Mouse (Mus musculus) CD4-positive, CD25-positive, alpha-beta regulatory T cell, adult 4 months (primary cell): ENCODE measurements around the gene Alkbh3. TPM values are rescaled to one million over a fixed set of nuclear protein-coding genes. Genes with fewer than 3 reads are reported as not detected.

ENCODE experiments used
- ATAC-seq: one replicate; pipeline ENCODE4 v1.8.0; 2017
- polyA plus RNA-seq, 2 experiments: library from polyadenylated mRNA; unstranded; fragments of 100-300 nt; shearing (Covaris generic); gene quantifications; one replicate each; pipeline ENCODE4 v1.2.1; 2017

Alkbh3 gene
- polyA plus RNA-seq, result 10 to 100 TPM; 55.1 to 70.7 TPM

DNA sequence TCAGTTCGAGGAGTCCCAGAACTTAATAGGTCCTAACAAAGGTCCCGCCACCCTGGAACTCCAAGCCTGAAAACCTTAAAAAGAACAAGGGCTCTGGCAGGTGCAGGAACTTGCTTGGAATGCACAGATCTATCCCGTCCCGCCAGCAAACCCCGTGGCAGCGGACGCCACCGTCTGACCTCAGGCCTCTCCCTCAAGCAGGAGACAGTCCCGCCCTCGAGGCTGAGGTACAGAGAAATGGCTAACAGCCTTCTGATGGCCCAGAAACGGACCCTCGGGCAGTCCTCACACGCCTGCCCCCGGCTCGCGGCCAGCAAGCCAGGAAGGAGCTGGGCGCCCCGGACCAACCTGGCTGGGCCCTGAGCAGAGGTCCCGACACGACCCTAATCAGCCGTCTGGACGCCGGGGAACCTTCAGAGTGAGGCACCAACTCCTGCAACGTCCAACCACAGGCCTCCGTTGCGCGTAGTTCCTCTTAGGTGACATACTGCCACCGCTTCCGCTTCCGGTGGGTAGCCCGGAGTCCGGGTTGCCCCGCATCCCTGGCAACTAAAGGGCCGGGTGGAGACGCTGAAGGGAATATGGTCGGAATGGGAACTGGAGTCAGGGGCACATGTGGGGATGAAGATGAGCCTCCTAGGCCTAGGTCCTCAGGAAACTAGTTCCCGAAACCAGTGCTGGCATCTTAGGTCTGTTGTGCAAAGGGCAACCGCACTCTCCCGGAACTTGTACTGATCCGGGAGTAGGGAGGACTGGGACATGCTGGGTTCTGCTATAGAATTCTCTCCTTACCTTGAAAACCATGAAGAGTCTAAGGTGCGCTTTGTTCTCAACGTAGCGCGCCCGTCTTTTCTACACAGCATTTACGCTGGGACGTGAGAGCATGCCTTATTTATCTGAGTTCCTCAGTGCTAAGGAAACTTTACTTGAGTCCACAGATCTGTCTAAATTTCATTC lies at the start of gene Alkbh3:
Alkbh3 (minus strand) TSS at position 473 of the 957 bp plus-strand sequence.
- ATAC-seq, result peak; percentile 99

DNA sequence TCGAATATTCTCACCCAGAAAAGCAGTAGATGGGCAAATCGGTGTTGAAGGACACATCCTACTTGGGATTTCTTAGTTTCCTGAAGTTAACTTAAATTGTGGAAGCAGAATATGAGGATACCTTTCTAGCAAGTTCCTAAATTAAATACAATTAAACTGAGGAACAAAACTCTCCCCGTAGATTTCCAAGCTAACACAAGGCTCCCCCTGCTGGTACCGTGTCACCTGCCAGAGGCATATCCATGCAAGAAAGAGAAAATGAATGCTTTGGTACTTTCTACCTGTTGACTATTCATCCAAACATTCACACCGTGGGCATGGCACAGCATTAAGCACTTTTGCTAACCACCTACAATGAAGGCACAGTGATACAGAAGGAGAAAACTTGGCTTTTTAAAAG lies 48.9 kb upstream of the Alkbh3 start:
- ATAC-seq, result no peak

DNA sequence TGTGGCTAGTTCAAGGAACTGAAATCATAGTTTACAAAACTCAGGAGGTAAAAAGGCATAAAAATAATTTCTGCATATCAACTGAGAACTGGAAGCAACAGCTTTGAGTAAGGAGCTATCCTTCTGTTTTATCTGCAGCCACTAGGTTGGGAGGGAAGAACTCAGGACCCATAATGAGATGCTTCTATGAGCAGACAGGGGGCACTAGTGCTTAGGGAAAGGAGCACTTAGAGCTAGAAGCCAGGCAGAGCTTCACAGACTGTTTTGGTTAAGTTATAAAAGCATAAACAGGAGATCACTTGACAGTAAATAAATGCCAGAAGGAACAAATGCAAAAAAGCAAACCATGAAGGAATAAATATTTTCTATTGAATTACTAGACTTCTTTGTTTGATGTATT lies 44.2 kb upstream of the Alkbh3 start:
- no peak for ATAC-seq

DNA sequence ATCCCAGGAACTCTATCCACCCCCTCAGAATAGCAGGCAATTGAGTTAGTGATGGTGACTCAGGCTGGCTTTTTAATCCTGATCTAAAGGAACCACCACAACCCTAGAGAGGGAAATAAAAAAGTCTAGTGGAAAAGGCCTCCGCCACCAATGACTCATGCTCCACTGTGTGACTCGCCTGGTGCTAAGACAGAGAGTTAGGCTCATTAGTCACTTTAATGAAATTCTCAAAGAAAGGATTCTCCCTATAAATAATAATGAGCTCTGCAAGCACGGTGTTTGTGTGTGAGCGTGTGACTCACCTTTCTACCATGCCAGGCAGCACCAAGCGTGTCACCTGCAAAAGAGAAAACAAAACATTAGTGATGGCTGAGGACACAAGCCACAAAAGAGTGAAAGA lies 41.3 kb upstream of the Alkbh3 start:
- ATAC-seq, result no peak

DNA sequence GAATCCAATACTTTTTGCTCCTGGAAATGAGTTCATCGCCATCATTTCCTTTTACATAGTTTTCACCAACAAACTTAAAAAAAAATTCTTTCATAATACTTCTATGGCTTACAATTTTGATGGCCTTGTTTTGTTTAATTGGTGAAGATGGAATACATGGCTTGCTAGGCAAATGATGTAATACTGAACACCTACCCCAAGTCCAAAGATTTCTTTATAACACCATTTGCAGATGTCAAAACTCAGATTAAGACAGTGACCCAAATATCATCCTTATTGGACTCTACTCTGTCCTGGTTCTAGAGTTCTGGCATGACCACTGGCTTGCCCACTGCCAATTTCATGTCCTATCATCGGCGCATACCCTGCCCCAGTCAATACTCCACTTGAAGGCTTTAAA lies 40.3 kb upstream of the Alkbh3 start:
- ATAC-seq, result no peak

DNA sequence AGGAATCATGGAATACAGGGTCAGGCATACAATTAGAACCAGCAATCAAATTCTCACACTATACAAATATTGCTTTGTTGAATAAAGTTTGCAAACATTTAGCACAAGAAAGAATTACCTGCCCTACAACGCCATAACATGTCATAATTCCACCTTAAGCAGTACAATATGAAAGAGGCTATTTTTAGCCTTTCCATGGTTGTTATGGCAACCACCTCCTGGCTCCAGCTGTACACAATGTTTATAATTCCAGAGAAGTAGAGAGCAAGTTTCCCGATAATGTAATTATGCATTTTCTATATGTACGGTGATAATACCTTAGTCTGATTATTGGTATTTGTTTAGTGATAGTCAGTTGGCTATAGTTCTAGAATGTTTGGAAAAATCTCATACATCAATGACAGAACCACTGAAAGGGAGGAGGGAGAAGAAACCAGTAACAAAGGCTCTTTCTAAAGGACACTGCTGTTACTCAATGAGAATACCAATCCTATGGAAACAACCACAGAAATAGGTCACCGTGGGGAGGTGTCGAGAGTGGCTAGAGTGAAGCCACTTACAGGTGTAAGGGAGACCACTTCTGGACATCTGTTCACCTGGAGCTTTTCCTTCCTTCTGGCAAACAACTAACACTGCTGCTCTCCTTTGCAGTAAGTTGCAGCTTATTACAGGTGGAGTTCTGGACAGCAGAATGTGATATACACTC lies 39.0 kb upstream of the Alkbh3 start:
- ATAC-seq, result no peak

DNA sequence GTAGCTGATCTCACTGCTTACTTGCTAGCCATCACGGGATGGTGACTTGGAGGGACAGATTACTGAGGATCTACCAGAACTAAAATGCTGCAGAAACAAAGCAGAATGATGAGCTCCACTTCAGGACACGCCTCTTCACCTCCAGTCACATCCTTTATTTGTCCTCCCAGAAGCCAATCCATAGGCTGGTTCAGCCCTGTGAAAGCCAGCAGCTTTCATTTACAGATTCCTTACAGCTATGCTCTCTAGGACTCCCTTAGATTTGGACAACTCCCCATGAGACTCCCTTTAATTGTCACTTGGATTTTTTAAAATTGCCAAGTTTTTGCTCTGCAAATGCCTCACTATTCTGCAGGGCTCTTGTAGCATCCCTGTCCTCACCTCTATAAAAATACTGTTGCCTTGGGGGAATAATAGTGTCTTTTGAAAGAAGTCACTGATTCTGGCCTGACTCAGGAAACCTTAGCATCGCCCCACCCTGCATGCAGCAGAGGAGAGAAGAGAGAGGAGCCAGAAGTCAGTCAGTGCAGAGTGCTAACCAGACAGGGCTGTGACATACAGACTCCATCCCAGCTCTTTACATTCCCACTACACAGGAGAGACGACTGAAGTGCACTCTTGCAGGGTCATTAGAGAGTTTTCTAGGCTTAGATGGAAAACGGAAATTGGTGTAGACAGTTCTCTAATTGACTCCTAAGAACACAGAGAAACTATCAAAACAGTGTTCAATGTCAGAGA lies 38.3 kb upstream of the Alkbh3 start:
- no peak for ATAC-seq

DNA sequence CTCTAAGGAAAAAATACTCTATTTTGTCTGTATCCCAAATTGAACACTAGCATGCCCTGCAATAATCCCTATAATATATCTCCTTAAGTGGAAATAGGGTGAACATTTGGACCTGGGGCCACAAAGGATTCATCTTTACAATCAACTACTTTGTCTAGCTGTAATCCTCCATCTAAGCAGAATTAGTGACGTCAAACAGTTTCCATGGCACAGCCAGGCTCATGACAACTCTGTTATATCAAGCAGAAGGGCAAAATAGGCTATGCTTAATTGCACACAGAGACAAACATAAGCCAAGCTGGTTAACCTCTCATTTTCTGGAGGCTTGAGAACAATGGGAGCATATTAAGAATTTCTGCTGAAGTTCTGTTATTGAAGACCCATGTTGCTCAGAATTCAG lies 37.7 kb upstream of the Alkbh3 start:
- ATAC-seq, result no peak

DNA sequence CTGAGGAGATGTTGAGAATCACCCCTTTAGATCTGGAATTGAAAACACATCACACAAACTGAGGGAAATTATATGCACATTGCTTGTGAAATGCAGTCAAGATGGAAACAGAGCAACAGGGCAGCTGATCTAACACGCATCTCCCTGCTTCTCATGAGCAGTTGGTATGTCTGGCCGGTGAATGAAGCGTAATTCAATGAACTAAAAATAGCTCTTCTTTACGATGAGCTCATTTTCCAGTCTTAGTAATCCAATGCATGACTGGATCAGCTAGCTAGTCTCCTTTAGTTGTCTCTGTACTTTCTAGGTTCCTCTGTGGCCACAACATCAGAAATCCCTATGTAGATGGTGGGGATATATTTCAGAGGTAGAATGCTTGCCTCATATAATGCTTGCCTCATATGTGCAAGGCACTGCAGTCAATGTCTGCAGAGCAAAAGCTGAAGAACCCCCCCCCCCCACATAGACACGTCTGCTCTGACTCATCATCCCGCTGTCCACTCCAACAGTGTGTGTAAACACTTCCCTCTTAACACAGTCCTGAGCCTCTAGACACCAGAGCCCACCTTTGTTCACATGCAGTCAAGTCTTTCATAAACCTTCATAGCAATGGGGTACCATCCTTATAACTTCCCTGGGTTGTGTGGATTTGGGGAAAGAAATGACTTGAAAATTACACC lies 34.9 kb upstream of the Alkbh3 start:
- no peak for ATAC-seq

DNA sequence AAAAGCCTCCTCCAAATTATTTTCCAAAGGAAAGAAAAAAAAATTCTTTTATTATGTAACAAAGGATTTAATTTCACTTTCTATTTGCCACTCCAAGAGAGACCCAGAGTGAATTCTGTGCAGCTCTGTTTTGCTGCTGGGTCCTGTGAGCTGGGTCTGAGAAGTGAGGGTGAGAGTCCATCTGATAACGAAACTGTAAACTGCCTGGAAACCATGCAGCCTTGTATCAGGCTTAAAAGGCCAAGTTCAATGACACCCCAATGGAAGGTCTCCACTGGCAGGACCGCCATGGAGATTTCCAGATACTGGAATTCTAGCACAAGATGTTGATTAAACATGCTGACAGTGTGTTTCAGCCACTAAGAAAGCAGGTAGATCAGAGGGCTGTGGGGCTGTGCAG lies 33.6 kb upstream of the Alkbh3 start:
- ATAC-seq, result no peak

DNA sequence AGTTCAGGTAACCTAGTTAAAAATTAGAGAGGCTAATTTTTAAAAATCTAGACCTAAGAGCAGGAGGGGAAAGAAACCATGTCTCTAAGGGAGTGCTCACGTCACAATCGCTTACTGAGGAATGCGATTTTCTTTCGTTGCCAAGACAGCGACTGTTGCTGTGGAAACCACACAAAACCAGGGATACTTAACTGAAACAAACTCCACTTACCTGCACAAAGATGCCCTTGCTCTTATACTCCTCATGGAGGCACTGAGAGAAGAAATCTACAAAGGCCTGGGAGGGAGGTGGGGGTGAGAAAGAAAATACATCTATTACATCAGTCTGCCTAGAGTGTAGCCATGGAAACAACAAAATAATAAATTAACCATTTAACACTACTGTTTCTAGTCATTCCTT lies 33.1 kb upstream of the Alkbh3 start:
- ATAC-seq, result no peak

DNA sequence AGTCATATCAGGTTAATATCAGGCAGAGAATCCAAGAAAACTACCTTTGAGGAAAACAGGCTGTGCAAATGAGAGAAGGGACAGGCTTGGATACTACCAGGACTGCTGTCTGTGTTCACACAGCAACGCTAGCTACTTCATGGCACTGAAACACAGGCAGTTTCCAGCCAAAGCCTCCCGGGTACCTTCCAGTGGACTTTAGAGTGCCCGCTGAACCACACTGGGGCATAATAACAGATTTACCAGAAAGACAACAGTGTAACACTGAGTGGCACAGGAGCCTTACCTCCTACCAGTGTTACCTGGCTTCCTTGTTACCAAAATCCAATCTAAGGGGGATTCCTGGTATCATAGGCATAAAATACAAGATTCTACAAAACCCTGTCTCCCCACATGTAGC lies 31.9 kb upstream of the Alkbh3 start:
- ATAC-seq, result no peak

DNA sequence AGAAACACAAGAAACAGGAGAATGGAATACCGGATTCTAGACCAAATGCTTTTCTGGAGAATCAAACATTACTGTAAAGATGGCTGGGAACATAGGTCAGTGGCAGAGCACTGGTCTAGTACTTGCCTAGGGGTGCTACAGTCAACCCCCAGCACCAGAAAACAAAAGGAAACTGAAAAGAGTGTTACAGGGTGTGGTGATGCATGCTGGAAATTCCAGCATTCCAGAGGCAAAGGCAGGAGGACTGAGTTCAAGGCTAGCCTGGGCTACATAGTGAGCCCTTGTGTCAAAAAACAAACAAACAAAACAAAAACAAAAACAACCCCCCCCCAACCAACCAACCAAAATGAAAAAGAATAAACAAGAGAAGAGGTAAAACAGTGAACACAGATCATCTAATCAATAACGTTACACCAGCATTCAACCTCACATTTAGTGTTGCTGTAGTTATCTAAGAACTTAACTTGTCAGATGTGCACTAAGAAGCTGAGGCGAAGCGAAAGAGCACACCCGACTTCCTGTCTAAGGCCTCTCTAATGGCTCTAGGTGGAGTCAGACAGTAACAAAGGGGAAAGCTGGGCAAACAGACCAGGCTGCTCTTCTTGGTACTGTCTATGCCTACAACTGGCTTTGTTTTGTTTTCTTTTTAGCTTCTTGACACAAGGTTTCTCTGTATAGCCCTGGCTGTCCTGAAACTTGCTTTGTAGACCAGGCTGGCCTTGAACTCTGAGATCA lies 30.0 kb upstream of the Alkbh3 start:
- ATAC-seq, result no peak

DNA sequence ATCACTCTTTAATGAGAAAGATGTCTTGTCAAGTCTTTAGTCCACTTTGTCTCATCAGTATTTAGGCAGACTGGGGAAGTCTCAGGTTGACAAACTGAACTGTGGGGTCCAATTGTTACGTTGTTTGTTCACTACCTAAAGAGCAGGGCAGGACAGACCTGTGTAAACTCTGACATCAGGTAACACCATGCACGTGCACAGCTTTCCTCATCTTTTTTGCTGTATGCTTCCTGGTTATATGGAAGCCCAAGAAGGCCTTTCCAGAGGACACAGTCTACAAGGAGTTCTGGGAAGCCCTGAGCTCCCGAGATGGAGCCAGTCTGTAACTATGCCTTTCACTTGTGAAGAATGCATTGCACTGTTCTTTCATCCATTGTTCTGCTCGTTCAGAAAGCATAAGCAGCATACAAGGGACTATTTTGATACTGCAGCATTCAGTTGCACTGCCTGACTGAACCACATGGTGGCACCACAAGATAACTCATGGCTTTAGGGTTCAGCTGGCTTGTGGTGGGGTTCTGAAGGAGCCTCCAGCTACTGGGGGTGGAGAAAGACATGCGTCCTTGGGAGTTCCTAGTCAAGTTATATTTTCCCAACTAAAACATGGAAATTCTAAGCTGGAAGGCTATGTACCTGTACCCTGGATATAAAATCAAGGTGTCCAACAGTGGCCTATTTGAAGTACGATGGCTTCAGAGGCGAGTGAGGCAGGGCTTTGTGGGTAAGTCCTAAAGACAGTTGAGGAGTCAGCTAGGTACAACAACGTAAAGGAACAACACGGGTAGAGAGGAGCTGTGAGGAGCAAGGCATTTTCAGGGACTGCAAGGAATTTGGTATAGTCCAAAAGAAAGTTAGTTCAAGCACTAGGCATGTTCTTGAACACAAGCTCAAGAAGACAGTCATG lies 25.1 kb upstream of the Alkbh3 start:
- peak; percentile 69 for ATAC-seq

DNA sequence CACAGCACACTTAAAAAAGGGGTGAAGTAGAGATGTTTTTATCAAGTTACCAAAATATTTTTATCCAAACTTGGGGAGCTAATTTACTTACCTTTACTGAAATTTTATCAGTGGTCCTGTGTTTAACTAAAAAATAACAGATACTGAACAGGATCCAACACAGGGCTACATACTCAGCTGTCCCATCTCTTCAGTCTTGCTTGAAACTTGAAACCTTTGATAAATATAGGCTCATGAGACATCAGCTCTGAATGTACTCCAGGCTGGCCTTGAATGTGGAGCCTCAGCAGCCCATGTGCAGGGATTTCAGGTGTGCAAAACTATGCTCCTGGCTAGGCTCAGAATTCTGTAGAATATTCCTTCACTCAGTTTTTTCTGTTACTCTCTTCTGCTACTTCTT lies 20.0 kb upstream of the Alkbh3 start:
- no peak for ATAC-seq

DNA sequence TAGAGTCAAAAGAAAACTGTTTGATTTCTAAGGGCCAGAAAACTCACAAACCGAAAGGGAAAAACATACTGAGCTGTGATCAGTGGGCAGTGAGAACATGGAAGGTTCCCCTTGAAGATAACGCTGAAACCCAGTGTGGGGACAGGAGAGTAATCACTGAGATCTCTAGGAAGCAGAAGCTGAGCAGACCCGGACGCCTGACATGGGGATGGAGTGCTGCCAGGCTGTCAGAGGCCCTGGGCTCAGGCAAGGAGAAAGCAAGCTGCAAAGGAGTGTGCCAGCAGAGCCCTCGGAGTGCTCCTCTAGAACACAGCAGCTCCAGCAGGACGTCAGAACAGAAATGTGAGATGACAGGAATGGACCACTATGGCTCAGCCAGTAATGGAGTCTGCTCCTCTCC lies 14.0 kb upstream of the Alkbh3 start:
- ATAC-seq, result no peak

DNA sequence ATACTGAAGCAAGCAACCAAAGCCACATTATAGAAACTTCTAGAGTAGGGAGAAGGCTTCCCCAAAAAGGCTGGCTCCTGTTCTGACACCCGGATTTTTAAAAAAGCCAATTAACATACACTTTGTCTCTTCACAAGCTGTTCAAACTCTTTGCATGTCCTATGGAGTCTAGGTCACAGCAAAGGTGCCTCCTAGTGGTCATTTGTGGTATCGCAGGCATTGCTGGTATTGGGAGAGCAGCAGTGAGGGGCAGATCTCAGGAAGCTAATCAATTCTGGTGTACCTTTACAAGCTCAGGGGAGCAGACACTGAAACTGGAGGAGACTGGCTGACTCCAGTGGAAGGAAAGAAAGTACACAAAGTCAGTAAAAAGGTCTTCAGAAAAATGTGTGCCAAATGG lies 8.3 kb downstream of the Alkbh3 start:
- ATAC-seq, result peak; percentile 81

DNA sequence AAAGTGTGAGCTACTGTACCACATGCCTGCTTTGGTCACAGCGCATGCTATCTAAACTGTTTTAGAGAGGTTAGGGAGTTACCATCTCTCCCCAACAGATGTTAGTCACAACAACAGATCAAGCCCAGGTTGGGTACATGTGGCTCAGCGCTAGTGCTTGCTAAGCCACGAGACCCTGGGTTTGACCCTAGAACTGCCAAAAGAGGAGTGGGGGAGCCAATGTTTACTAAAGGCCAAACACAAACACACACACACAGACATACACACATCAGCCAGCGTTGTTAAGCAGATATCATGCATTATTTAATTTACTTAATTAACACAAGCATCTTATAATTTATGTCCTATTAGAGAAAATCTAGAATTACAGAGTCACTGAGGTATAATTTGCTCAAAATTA lies 8.7 kb downstream of the Alkbh3 start:
- no peak for ATAC-seq

DNA sequence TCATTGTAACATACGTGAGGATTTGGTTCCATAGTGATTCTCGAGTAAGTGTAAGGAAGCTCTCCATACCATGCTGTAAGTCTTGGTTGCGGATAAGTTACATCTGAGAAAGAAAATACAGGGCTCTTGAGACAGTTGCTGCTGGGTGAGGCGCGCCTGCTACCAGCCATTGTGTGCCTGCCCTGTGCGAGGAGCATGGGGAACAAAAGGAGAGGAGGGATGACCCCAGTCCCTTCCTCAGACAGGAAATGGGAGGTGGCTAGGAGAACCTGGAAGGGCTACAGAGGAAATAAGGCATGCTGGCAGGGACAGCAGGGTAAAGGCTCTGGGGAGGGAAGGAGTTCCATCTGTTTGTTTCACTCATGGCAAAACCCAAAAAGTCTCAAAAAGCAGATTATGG lies 9.2 kb downstream of the Alkbh3 start:
- ATAC-seq, result no peak

DNA sequence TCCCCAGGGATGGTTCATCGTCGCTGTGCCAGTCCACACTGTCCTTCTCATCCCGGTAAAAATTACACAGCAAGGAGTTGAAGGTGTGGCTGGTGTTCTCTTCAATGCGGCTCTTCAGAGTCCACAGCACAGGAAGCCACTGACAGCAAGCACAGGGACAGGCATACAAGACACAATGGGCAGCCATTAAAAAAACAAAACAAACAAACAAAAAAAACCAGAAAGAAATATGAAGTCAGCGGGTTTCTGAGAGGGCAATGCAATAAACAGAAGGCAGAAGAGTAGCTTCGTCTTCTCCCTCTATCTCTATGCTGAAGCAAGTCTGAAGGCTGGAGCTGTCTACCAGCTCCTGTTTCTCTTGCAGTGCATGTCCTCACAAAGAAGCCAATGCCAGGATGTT lies 14.4 kb downstream of the Alkbh3 start, which contains the start of gene Gm27027:
Gm27027 (minus strand) TSS at position 101 of the 400 bp plus-strand sequence.
- ATAC-seq, result no peak

DNA sequence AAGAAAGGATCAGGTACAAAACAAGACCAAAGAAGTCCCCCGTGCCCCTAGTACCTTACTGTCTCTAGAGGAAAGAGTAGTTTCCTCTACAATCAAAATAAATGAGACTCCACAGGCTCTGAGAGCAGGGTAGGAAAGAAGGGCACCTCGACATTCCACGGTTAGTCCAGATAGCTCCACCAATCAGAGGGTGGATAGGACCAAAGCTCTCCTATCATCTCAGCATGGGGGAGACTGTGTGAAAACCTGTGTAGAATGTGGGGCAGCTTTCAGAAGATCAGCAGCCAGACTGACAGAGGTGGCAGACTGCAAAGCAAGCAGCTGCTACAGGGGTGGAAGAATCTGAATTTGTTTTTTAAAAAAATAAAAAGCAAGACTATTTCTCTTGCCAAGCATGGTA lies 17.8 kb downstream of the Alkbh3 start:
- no peak for ATAC-seq
